Mouse (Mus musculus): Measurements from ENCODE around the gene Atp6v0e2. TPM values are rescaled to one million over a fixed set of nuclear protein-coding genes. Genes with fewer than 3 reads are reported as not detected.

Atp6v0e2 gene
- total and polyA plus RNA-seq, 2 experiments from 2014 or later = 10.5 to 13.0 TPM

DNA sequence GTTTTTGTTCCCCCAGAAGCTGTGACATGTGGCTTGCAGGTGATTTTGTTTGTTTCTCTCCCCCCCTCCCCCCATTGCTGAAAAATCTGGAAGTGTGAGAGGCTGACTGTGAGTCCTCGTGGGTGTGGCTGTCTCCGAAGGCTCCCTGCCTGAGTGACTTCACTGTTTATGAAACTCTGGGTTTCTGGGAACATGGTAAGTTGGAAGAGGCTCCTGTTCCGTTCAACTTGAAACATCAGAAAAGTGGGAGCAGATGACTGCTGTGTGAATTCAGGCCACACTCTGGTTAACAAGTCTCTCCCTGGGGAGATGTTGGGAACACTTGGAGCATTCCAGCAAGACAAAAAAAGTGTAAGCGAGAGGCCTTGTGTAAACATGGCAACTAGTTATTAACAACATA, 9.4 kb downstream of the Atp6v0e2 start:
- H3K36me3 ChIP-seq (replicated peaks; ENCODE audit: control insufficient read depth, insufficient read depth, low read length) = no peaks in the 10 kb centered on the region
- no peaks in the 10 kb centered on the region for H3K27me3 ChIP-seq (ENCODE audit: control insufficient read depth, insufficient read depth, low read length)
- WGBS = 52% methylated on average over 4 of the region's 4 CpGs
- ATAC-seq (ENCODE audit: insufficient read depth, low read depth) (no peak), DNase-seq (ENCODE audit: low spot score) (no peak)
- no peak overlapping the region for H3K4me2 ChIP-seq (ENCODE audit: low read depth, low read length)
- no peaks in the 10 kb centered on the region for H3K9me3 ChIP-seq (replicated peaks; ENCODE audit: control insufficient read depth, low read length)
- H3K9ac ChIP-seq (replicated peaks; ENCODE audit: low read depth, low read length) = no peak overlapping the region
- H3K4me3 ChIP-seq (ENCODE audit: low read depth, low read length) = no peak overlapping the region
- H3K4me1 ChIP-seq (ENCODE audit: control insufficient read depth, insufficient read depth) = no peaks in the 10 kb centered on the region
- TF ChIP-seq CTCF (IDR thresholded peaks at IDR 0.05; ENCODE audit: low read depth) (no peak), EP300 (IDR thresholded peaks at IDR 0.05; ENCODE audit: low read depth) (no peak)
- H3K27ac ChIP-seq (ENCODE audit: low read depth) = no peak overlapping the region

DNA sequence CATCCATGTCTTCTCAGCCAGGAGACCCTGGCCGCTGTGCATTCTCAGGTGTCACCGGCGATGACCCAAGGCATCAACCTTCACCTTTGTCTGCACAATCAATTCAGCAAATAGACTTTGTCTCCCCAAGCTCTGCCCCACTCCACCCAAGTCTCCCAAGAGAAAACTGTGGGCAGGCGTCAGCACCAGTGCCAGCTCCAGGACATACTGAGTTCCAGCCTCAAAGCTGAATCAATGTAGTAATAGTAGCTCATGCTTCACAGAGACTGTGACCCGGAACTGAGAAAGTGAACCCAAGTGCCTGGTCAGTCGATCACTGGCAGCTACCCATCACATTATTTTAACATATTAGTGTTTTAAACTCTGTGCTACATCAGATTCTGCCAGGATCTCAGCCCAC, 10.9 kb downstream of the Atp6v0e2 start:
- Histone ChIP-seq H3K4me1 (ENCODE audit: control insufficient read depth, insufficient read depth) (no peaks in the 10 kb centered on the region), H3K4me2 (ENCODE audit: low read depth, low read length) (no peak overlapping the region), H3K9ac (replicated peaks; ENCODE audit: low read depth, low read length) (no peak overlapping the region), H3K4me3 (ENCODE audit: low read depth, low read length) (no peak overlapping the region), H3K36me3 (replicated peaks; ENCODE audit: control insufficient read depth, insufficient read depth, low read length) (no peaks in the 10 kb centered on the region), H3K27ac (ENCODE audit: low read depth) (no peak overlapping the region), H3K27me3 (ENCODE audit: control insufficient read depth, insufficient read depth, low read length) (no peaks in the 10 kb centered on the region), H3K9me3 (replicated peaks; ENCODE audit: control insufficient read depth, low read length) (no peaks in the 10 kb centered on the region)
- DNase-seq (ENCODE audit: low spot score) = no peak
- 80% methylated on average over 6 of the region's 6 CpGs for WGBS
- TF ChIP-seq EP300 (IDR thresholded peaks at IDR 0.05; ENCODE audit: low read depth) (no peak), CTCF (IDR thresholded peaks at IDR 0.05; ENCODE audit: low read depth) (no peak)
- ATAC-seq (ENCODE audit: insufficient read depth, low read depth) = no peak

DNA sequence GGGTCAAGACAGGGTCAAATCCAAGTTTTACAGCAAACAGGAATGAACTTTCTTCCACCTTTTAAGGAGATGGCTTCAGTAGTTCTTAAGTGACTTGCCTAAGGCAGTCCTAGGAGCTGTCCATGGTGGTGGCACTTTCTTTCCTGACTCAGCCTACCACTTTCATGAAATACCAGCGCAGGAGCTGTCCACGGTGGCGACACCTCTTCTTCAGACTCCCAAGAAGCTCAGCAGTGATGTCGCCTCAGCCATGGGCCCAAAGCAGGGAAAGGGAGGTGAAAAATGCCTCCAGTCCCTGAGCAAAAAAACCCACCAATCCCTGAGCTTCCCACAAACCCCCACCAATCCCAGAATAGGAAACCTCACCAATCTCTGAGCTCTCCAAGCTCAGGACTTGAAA, 15.5 kb downstream of the Atp6v0e2 start:
- ATAC-seq (ENCODE audit: insufficient read depth, low read depth) (no peak), DNase-seq (ENCODE audit: low spot score) (no peak)
- H3K9me3 ChIP-seq (replicated peaks; ENCODE audit: control insufficient read depth, low read length) = no peaks in the 10 kb centered on the region
- no peak overlapping the region for H3K9ac ChIP-seq (replicated peaks; ENCODE audit: low read depth, low read length)
- H3K36me3 ChIP-seq (replicated peaks; ENCODE audit: control insufficient read depth, insufficient read depth, low read length) = no peaks in the 10 kb centered on the region; the same call in 1 of the 2 replicates
- no peak overlapping the region for H3K27ac ChIP-seq (ENCODE audit: low read depth)
- no peak overlapping the region for H3K4me2 ChIP-seq (ENCODE audit: low read depth, low read length)
- 0 out of 2 replicates have a peak, but pooled peaks cover 12% of the 10 kb centered on the region for H3K4me1 ChIP-seq (ENCODE audit: control insufficient read depth, insufficient read depth)
- no peaks in the 10 kb centered on the region for H3K27me3 ChIP-seq (ENCODE audit: control insufficient read depth, insufficient read depth, low read length)
- H3K4me3 ChIP-seq (ENCODE audit: low read depth, low read length) = no peak overlapping the region
- WGBS = 61% methylated on average over 4 of the region's 4 CpGs
- TF ChIP-seq CTCF (IDR thresholded peaks at IDR 0.05; ENCODE audit: low read depth) (no peak), EP300 (IDR thresholded peaks at IDR 0.05; ENCODE audit: low read depth) (no peak)

DNA sequence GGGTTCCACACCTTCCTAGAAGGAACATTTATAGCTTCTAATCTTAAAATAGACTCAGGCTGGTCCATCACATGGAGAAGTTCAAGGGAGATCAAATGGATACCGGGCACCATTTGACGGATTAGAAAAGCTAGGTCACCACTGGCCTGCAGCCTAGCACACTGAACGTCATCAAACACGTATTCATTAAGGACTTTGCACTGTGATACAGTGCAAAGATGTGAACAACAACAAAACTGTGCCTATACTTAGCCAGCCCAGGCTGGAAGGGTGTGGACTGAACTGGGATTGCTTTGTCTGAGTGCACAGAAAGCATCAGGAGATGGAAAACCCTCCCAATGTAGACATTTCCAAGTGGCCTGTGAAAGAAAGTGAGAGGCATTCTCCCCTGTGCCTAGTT, 16.4 kb downstream of the Atp6v0e2 start:
- WGBS = 60% methylated on average over 4 of the region's 4 CpGs
- H3K9ac ChIP-seq (replicated peaks; ENCODE audit: low read depth, low read length) = 0 out of 2 replicates have a peak overlapping the region, but pooled peaks have one; percentile 56
- DNase-seq (ENCODE audit: low spot score) (no peak), ATAC-seq (ENCODE audit: insufficient read depth, low read depth) (no peak)
- 0 out of 2 replicates have a peak, but pooled peaks cover 12% of the 10 kb centered on the region for H3K4me1 ChIP-seq (ENCODE audit: control insufficient read depth, insufficient read depth)
- peak overlapping the region; percentile 58; the same call in 1 of the 2 replicates for H3K4me3 ChIP-seq (ENCODE audit: low read depth, low read length)
- H3K27ac ChIP-seq (ENCODE audit: low read depth) = peak overlapping the region; percentile 96
- no peak for TF ChIP-seq CTCF (IDR thresholded peaks at IDR 0.05; ENCODE audit: low read depth)
- TF ChIP-seq EP300 (IDR thresholded peaks at IDR 0.05; ENCODE audit: low read depth) = no peak
- no peaks in the 10 kb centered on the region for H3K27me3 ChIP-seq (ENCODE audit: control insufficient read depth, insufficient read depth, low read length)
- H3K36me3 ChIP-seq (replicated peaks; ENCODE audit: control insufficient read depth, insufficient read depth, low read length) = no peaks in the 10 kb centered on the region; the same call in none of the 2 replicates
- H3K4me2 ChIP-seq (ENCODE audit: low read depth, low read length) = peak overlapping the region; percentile 62
- H3K9me3 ChIP-seq (replicated peaks; ENCODE audit: control insufficient read depth, low read length) = no peaks in the 10 kb centered on the region

DNA sequence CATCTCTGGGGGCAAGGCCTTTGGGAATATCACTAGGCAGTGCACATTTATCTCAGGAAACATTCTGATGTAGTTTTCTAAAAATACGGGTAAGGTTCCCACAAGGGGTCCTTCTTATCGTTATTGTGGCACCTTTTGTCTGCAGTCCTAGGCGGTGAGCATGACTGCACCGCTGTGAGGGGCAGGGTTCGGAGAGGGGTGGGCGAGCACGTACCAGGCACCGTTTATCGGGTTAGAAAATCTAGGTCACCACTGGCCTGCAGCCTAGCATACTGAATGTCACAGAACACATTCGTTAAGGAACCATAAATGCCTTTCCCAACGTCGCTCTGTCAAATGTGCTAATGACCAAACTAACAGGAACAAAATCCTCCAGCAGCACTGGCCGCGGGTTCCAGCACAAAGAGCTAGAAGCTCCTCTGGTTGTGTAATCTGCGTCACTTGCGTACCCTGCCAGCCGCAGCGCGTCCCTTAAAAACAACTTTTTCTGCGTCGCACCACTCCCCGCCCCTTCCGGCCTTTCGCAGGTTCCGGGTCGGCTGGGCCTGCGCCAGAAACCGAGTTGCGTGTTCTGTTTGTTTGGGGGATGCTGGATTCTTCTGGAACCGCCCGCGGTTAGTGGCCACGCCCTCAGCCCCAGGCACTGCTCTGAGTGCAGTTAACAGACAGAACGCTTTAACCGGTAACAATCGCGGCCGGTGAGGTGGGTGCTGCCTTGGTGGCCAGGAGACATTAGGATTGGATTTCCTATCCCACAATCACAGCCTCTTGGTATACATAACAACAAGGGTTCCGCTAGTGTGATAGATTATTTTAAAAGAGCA, 17.1 kb downstream of the Atp6v0e2 start, which contains the start of gene Lrrc61:
Gene Lrrc61, plus strand, starts transcription at position 517 of the 824 bp plus-strand sequence.
- Histone ChIP-seq H3K4me1 (ENCODE audit: control insufficient read depth, insufficient read depth) (0 out of 2 replicates have a peak, but pooled peaks cover 12% of the 10 kb centered on the region), H3K27ac (ENCODE audit: low read depth) (peak within 1 kb of the TSS; percentile 96), H3K4me2 (ENCODE audit: low read depth, low read length) (peak within 1 kb of the TSS; percentile 62), H3K27me3 (ENCODE audit: control insufficient read depth, insufficient read depth, low read length) (no peaks in the 10 kb centered on the region), H3K9me3 (replicated peaks; ENCODE audit: control insufficient read depth, low read length) (no peaks in the 10 kb centered on the region), H3K36me3 (replicated peaks; ENCODE audit: control insufficient read depth, insufficient read depth, low read length) (no peaks in the 10 kb centered on the region; the same call in none of the 2 replicates), H3K4me3 (ENCODE audit: low read depth, low read length) (peak within 1 kb of the TSS; percentile 58), H3K9ac (replicated peaks; ENCODE audit: low read depth, low read length) (peak within 1 kb of the TSS; percentile 56)
- TF ChIP-seq EP300 (IDR thresholded peaks at IDR 0.05; ENCODE audit: low read depth) (peak; percentile 86), CTCF (IDR thresholded peaks at IDR 0.05; ENCODE audit: low read depth) (no peak)
- under 1% methylated on average over 39 of the region's 39 CpGs for WGBS
- DNase-seq (ENCODE audit: low spot score) = peak; percentile 97
- peak; percentile 93 for ATAC-seq (ENCODE audit: insufficient read depth, low read depth)
